Mouse (Mus musculus) liver, adult 2 months (tissue): ENCODE measurements around the gene Tcp10c. TPM values are rescaled to one million over a fixed set of nuclear protein-coding genes. Genes with fewer than 3 reads are reported as not detected.
"Not testable (repeated sequence)": the region's sequence is repeated elsewhere in the genome, so short reads cannot be mapped to it uniquely, and the experiment has no call there.

ENCODE experiments used
- DNase-seq: peaks from one replicate; pipeline ENCODE4 v3.0.0-alpha.2; 2011; ENCODE audit warnings: low read depth, low spot score; ENCODE audit errors: extremely low read depth
- H3K27ac ChIP-seq: fragments of 200-500 bp; replicated peaks from 2 replicates; pipeline ENCODE4 v1.5.1; 2012; ENCODE audit warnings: low read depth, mild to moderate bottlenecking, control low read depth, inconsistent platforms, low read length; ENCODE audit not compliant: insufficient read depth
- H3K27me3 ChIP-seq: fragments of 200-500 bp; 2 replicates; pipeline ENCODE4 v1.6.1; 2012; ENCODE audit warnings: mild to moderate bottlenecking, moderate library complexity, low read length, inconsistent platforms; ENCODE audit not compliant: control insufficient read depth, insufficient read depth
- H3K36me3 ChIP-seq: fragments of 200-500 bp; 2 replicates; pipeline ENCODE4 v1.6.1; 2012; ENCODE audit warnings: low read length, inconsistent platforms; ENCODE audit not compliant: control insufficient read depth, insufficient read depth
- H3K4me1 ChIP-seq: fragments of 200-500 bp; 2 replicates; pipeline ENCODE4 v1.6.1; 2011; ENCODE audit warnings: low read length; ENCODE audit not compliant: control insufficient read depth, insufficient read depth
- H3K4me3 ChIP-seq: fragments of 200-500 bp; 2 replicates; pipeline ENCODE4 v1.5.1; 2011; ENCODE audit warnings: low read depth, mild to moderate bottlenecking, control low read depth, low read length, moderate library complexity; ENCODE audit not compliant: insufficient read depth
- H3K79me2 ChIP-seq: fragments of 200-500 bp; 2 replicates; pipeline ENCODE4 v1.6.1; 2012; ENCODE audit warnings: inconsistent platforms, mild to moderate bottlenecking, low read length, moderate library complexity; ENCODE audit not compliant: control insufficient read depth, insufficient read depth
- H3K9ac ChIP-seq: fragments of 200-500 bp; 2 replicates; pipeline ENCODE4 v1.6.1; 2012; ENCODE audit warnings: low read depth, mild to moderate bottlenecking, control low read depth, inconsistent platforms, low read length
- WGBS: fragments of 180-500 bp; shearing (Covaris S2); methylation state at CpG from one replicate; pipeline ENCODE4 v1.1.7; 2018; 5-methylcytosine and 5-hydroxymethylcytosine counted together
- polyA plus RNA-seq: library from polyadenylated mRNA; depleted of rRNA; stranded (reverse); fragments of >200 nt; gene quantifications from 2 replicates; pipeline ENCODE4 v1.2.3, GENCODE M21; 2012; rRNA removed
- total RNA-seq: library from RNA; depleted of rRNA; stranded (reverse); fragments of >200 nt; gene quantifications from 2 replicates; pipeline ENCODE4 v1.2.3, GENCODE M21; 2014; rRNA removed

Tcp10c gene
- total RNA-seq (not detected in 2 replicates), polyA plus RNA-seq (not detected in 2 replicates)

GRCm38 (mm10) chr17:13354521-13354920, at the start of gene Tcp10c:
TSS of gene Tcp10c (plus strand) at chr17:13354572.
- H3K9ac ChIP-seq, H3K27me3 ChIP-seq, H3K4me3 ChIP-seq, H3K27ac ChIP-seq, H3K36me3 ChIP-seq, H3K4me1 ChIP-seq, H3K79me2 ChIP-seq, DNase-seq: not testable (repeated sequence)
- WGBS, result 83% methylated on average over 4 of the region's 4 CpGs

- H3K9ac ChIP-seq, H3K27ac ChIP-seq, DNase-seq, H3K36me3 ChIP-seq, H3K79me2 ChIP-seq, H3K27me3 ChIP-seq, H3K4me1 ChIP-seq, H3K4me3 ChIP-seq: not testable (repeated sequence)
- 79% methylated on average over 5 of the region's 6 CpGs for WGBS
These were observed 46.5 kb upstream of the Tcp10c start for GRCm38 (mm10) chr17:13307852-13308251.

- H3K36me3 ChIP-seq, H3K4me1 ChIP-seq, H3K79me2 ChIP-seq, DNase-seq, H3K9ac ChIP-seq, H3K27ac ChIP-seq, H3K4me3 ChIP-seq, H3K27me3 ChIP-seq: not testable (repeated sequence)
- WGBS, result 81% methylated on average over 5 of the region's 5 CpGs
These were observed 46.0 kb upstream of the Tcp10c start for GRCm38 (mm10) chr17:13308344-13308743.

GRCm38 (mm10) chr17:13308746-13309145, 45.6 kb upstream of the Tcp10c start:
- 87% methylated on average over 4 of the region's 4 CpGs for WGBS
- not testable (repeated sequence) for H3K4me3 ChIP-seq, H3K4me1 ChIP-seq, H3K79me2 ChIP-seq, H3K36me3 ChIP-seq, DNase-seq, H3K27ac ChIP-seq, H3K27me3 ChIP-seq, H3K9ac ChIP-seq

GRCm38 (mm10) chr17:13309182-13309631, 45.2 kb upstream of the Tcp10c start:
- not testable (repeated sequence) for H3K4me1 ChIP-seq

GRCm38 (mm10) chr17:13329967-13330366, 24.4 kb upstream of the Tcp10c start:
- not testable (repeated sequence) for H3K79me2 ChIP-seq, H3K9ac ChIP-seq, DNase-seq, H3K27ac ChIP-seq, H3K27me3 ChIP-seq, H3K4me1 ChIP-seq, H3K4me3 ChIP-seq, H3K36me3 ChIP-seq
- WGBS, result 73% methylated on average over 4 of the region's 4 CpGs

More at GRCm38 (mm10) chr17:13309182-13309631, 45.2 kb upstream of the Tcp10c start:
- H3K27me3 ChIP-seq, H3K36me3 ChIP-seq, H3K79me2 ChIP-seq, DNase-seq, H3K27ac ChIP-seq, H3K9ac ChIP-seq, H3K4me3 ChIP-seq: not testable (repeated sequence)
- 90% methylated on average over 10 of the region's 10 CpGs for WGBS

- H3K36me3 ChIP-seq, H3K27ac ChIP-seq, H3K4me1 ChIP-seq, DNase-seq, H3K27me3 ChIP-seq, H3K9ac ChIP-seq, H3K79me2 ChIP-seq, H3K4me3 ChIP-seq: not testable (repeated sequence)
- 76% methylated on average over 4 of the region's 4 CpGs for WGBS
These were observed 23.2 kb upstream of the Tcp10c start for GRCm38 (mm10) chr17:13331179-13331578.

GRCm38 (mm10) chr17:13332496-13332895, 21.9 kb upstream of the Tcp10c start:
- H3K9ac ChIP-seq, H3K79me2 ChIP-seq, H3K4me3 ChIP-seq, H3K27ac ChIP-seq, H3K36me3 ChIP-seq, H3K27me3 ChIP-seq, DNase-seq, H3K4me1 ChIP-seq: not testable (repeated sequence)
- WGBS, result 83% methylated on average over 8 of the region's 8 CpGs
